Mouse (Mus musculus) liver, embryonic 14.5 days (tissue): ENCODE results near the gene Brf1.

Experiments used
- CTCF ChIP-seq: IDR thresholded peaks from 2 replicates; pipeline ENCODE4 v1.5.1; 2016; ENCODE audit warnings: antibody characterized with exemption, low read depth, control low read depth
- EP300 ChIP-seq: IDR thresholded peaks from 2 replicates; pipeline ENCODE4 v1.6.1; 2016; ENCODE audit warnings: antibody characterized with exemption, low read depth

DNA sequence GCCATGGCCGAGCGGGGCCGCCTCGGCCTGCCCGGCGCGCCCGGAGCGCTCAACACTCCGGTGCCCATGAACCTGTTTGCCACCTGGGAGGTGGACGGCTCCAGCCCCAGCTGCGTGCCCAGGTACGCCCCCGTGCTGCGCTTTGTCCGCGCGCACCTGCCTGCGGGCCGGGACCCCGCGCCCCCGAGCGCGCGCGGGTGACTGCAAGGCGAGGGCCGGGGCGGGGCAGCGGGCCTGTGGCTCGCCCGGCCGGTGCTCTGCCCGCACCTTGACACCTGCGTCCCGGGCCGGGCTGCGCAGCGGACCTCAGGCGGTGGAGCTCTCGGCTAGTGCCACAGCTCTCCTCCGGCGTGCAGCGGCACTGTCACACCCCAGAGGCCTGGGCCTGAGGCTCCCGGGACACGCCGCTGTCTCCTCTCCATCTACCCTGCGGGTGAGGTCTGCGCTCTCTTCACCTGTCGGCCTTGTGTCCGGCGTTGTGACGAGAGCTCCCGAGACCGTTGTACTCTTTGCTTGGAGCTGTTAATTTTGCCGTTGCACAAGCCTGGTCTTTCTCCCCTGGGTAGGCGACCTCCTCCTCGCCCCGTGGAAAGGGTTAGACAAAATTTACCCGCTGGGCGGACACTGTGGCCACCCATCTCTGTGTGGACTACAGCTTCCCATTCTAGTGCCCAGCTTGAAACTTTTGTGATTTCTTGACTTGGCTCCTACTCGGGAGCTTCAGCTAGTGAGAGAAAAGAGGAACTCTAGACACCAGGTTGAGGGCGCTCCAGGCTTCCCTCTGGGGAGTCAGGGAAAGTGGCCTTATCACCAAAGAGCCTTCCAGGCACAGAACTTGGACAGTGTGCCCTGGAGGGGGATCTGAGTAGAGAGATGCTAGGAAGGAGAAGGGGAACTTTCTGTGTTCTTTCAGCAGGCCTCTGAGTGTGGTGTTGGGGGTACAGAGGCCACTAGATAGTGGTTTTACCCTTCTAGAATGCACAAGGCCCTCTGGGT lies 14.4 kb upstream of the Brf1 start:
- TF ChIP-seq CTCF (no peak), EP300 (no peak)
